Mouse (Mus musculus) kidney, postnatal 4 days (tissue): ENCODE measurements at regions not wholly inside any gene's neighbourhood (a gene's known extent, or its start where the extent isn't known, plus 50 kb on each side); places are given as distances from the start of the nearest gene placed in this dataset.

Experiments used
- DNase-seq, 2 experiments: peaks; one replicate each; pipeline ENCODE4 v3.0.0; 2021; ENCODE audit warnings: mixed read lengths in 2 of 2

DNA sequence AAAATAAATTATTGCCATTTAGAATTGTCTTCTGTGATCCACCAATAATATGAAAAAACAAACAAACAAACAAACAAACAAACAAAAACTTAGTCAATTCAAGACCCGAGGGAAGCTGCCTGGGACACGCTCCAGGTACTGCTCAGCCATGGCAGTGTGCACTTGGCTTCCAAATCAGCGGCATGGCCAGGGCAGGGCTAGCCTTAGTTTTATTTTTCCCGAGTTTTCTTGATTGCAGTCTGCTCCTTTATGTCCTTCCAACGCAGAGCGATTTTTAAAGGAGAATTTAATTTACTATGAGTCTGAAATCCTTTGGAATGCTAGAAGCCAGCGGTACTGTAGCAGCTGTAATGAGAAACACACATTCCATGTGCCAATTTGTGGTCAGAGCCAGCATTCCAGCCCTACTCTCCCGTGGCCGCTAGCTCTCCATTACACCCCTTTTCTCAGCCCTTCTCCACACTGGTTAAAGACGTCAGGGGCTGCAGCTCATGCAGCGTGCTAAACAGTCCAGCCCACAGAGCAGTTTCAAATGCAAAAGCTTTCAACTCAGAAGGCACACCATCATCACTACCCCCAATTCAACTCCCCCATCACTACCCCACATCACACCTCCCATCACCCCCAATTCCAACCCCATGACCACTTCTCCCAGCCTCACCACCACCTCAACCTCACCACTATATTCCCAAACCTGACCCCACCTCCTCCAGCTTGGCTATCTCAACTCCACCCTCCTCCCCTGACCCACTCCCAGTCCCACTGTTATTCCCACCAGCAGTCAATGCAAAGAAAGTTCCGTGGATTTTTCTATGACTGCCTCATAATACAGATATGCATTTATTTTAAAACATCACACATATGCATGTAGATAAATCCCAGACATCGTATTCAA lies 187.9 kb upstream of the Gas1 start:
- peak; percentile 47 to 67 for DNase-seq

DNA sequence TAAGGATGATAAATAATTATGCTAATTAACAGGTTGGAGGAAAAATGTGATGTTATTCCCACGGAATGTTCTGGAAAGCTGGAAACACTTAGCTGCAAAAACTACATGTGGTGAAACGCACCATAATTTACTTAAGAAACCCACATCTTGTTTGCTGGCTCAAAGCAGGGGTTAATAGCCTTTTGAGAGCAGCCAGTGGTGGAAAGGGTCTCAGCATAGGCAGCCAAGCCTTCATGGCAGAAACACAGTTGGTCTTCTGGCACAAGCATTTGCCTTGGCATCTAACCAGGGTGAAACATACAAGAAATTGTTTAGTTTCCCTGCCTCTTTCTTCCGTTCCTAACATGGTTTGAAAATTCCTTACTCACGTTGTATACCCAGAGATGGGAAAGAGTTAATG lies 192.1 kb upstream of the Gas1 start:
- no peak for DNase-seq

DNA sequence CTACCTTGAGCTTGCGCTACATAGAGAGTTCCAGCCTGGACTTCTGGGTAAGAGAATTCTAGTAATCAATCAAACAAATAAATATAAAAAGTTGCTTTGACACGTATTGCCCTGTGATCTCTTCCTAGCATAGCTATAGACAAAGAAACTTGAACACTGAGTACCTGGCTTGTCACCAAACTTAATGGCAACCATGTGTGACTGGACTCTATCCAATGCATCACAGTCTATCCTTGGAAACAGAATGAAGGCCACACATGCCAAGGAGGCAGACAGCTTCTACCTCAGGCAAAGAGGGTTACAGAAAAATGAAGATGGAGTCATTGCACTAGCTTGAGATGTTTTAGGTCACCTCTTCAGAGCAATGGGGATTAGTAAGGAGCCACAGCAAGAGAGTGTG lies 194.5 kb upstream of the Gas1 start:
- DNase-seq = no peak

DNA sequence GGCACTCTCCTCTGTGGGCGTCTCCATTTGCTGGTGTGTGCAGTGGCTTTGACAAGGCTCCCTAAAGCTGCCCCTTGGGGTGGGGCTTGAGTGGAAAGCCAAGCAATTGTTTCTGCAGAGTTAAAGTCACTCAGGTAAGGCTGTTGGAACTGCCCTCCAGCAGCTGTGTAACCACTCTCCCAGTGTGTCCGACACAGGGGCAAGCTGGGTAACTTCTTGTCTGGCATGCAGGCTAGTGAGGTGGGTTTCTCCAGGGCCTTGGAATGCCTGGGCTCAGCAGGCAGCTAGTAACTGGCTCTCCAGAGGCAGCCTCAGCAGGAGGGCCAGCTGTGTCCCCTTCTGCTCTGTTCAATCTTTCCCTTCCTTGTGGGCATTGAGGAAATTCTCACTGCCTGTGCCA lies 199.5 kb upstream of the Gas1 start:
- DNase-seq = peak in 1 of 2 experiments; percentile 25

GRCm38 (mm10) chr13:60382855-60383254 lies 205.7 kb upstream of the Gas1 start:
- no peak for DNase-seq

DNA sequence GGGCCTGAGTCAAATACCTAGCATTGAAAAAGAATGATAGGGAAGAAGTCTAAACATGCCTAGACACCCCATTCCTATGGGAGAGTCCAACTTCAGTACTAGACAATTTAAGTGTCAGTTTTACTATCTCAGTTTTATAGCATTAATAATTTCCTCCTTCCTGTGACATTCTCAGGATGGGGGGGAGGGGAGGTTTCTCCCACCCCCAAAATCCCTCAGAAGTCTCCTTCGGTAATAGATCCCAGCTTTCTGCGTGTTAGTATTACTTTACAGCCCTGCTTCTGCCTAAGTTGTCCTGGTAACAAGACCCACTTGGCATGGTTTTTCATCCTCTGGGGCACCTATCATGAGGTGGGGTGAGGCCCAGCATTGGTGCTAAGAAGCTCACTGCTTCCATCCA lies 202.9 kb upstream of the Dapk1 start:
- peak; percentile 39 to 55 for DNase-seq

DNA sequence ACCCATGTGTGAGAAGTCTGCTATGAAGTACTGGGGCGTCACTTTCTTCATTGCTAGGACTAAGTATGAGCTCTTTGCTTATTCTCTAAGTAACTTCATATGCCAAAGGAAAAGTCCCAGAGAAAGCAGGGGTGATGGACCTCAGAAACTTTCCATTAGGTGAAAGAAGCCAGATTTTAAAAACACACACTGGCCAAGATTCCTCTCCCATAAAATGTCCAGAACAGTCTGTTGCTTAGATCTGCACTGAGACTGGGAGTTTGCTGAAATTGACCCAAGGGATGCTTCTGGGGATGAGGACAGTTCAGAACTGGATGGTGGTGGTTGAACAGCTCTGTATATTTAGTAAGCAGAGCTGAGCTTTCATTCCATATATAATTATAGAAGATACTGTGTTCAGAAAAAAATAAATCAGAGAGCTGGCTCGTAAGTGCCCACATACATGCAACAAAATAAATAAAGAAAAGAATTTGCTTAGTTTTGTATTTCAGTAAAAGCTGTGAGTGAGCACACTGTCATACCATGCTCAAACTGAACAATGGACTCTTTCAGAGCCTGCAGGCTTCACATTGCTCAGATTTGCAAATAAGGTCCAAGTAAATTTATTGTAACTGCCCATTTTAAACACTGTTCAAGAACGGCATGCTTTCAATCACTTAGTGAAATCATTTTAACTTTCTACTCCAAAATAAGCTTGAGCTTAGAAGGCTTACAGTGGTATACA lies 200.8 kb upstream of the Dapk1 start:
- no peak for DNase-seq

GRCm38 (mm10) chr13:60403471-60403870 lies 198.3 kb upstream of the Dapk1 start:
- DNase-seq = no peak

GRCm38 (mm10) chr13:60407344-60407743 lies 194.4 kb upstream of the Dapk1 start:
- DNase-seq = no peak

DNA sequence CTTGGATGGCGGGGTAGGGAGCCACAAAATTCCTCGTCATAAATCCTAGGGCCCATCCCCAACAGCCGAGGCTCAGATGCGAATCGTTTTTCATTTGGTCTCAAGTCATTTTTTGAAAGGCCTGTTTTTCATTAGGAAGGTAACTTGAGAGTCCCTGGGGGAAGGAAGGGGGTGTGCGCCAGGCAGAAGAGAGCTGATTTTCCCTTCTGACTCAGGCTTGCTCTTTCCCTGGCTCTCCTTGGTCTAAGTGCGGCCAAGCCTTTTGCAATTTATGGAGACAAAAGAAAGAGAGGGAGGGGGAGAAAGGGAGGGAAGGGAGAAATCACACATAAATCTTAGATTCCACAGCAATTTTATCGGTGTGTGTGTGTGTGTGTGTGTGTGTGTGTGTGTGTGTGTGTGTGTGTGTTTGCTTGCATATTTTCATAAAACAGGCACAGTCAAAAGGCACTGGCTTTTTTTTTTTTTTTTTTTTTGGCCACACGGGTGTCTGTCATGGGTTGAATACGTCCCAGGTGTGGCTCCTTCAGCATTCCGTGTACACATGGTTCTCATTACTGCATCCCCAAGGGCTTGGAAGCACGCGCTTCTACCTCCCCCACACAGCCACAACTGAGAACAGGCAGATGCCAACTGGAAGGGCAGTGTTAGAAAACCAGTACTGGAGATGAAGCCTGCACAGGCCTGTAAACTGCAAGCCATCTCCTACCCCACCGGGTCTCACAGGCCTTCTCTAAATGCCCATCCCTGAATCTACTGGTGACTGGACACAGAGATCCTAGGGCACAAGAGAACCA lies 191.8 kb upstream of the Dapk1 start:
- peak; percentile 55 to 64 for DNase-seq

DNA sequence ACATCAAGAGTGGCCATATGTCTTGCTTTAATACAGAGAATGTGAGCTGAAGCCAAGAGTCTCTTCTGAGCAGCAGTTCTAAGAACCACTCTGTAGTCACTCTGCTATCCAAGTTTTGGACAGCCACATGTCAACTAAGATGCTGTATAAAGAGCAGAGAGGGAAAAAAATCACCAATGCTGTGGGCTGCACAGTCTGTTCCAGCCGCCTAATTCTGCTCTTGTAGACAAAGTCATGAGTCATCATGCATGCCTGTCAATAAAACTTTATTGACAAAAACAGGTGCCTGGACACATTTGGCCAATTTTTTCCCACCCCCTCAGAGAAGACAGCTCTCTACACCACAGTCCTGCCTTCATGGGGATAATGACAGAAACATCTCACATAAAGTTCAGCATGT lies 185.7 kb upstream of the Dapk1 start:
- DNase-seq = no peak

DNA sequence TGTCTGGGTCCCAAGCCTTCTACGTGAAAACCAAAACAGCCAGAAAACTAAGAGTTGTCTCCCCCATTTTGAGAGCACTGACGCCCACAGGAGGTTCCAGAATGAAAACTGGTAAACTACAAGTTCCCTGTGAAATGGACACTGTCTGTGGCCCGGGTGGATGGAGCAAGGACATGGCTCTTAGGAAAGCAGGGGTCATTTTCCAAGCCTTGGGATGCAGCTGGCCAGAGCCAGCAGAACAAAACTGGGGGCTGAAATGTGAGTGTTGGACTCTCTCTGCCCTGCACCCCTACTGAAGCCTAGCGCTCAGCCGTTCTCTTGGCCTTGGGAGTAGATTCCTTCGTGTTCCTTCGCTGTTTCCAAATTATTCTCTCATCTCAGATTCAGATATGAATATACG lies 184.7 kb upstream of the Dapk1 start:
- DNase-seq = no peak

GRCm38 (mm10) chr13:60417436-60418158 lies 184.2 kb upstream of the Dapk1 start:
- DNase-seq = no peak

GRCm38 (mm10) chr13:60420386-60420785 lies 181.4 kb upstream of the Dapk1 start:
- DNase-seq = no peak

DNA sequence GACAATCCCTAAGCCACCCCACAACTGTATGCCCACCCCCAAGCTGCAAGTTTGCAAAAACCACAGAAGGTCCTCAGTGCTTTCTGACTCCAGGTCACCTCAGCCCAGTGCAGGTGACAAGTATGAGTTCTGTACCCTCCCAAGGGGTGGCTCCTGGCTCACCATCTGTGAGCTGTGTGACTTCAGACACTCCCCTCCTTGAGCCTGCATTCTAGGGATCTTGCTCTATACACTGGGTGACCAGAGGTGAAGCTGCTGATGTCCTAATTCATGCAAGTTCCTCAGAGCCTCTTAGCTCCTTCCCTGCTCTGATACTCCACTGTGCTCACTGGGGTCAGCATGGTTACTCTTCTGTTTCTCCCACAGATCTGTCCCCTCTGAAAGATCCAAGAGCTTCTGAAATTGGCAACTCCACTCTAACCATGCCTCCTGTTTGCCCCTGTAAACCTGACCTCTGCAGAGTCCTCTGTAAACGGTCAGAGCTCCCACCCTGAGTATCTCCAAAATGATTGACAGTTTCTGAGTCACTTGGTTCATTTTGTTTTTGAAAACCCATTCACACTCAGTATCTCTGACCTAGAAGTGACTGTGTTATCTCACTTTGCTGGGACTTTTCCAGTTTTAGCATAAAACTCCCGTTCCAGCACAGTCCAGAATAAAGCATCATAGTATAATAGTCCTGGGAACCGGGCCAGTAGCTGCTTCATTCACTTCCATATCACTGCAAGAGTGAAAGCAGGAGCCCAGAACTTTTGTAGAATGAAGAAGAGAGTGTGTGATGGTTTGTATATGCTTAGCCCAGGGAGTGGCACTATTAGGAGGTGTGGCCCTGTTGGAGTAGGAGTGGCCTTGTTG lies 180.7 kb upstream of the Dapk1 start:
- peak; percentile 45 to 54 for DNase-seq

GRCm38 (mm10) chr13:60424267-60424666 lies 177.5 kb upstream of the Dapk1 start:
- DNase-seq = no peak

GRCm38 (mm10) chr13:60425140-60425539 lies 176.6 kb upstream of the Dapk1 start:
- no peak for DNase-seq

DNA sequence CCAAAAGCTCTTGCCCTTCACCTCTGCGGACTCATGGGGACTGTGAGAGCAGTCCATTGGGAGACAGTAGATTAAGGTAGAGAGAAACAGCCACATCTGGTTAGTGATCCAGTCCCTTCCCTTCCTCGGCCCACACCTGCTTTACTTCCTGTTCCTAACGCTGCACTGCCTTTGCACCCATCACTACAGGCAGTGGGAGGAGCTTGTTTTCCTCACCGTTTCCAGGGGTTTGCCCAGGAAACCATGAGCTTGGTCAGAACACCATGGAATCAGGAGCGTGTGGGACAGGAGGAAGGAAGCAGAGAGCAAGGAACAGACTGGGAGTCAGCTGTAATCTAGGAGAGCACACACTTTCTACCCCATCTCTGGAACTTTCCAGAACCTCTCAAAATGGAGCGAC lies 176.2 kb upstream of the Dapk1 start:
- no peak for DNase-seq

- DNase-seq = no peak
Observed at GRCm38 (mm10) chr13:60426192-60426840, 175.4 kb upstream of the Dapk1 start.

GRCm38 (mm10) chr13:60427077-60427476 lies 174.7 kb upstream of the Dapk1 start:
- peak in 1 of 2 experiments; percentile 41 for DNase-seq
